Mouse (Mus musculus): ENCODE measurements at regions not wholly inside any gene's neighbourhood (a gene's known extent, or its start where the extent isn't known, plus 50 kb on each side); places are given as distances from the start of the nearest gene placed in this dataset.
"Not testable (repeated sequence)": the region's sequence is repeated elsewhere in the genome, so short reads cannot be mapped to it uniquely, and the experiment has no call there.

- DNase-seq (ENCODE audit: low read depth, low spot score) = no peak
Observed at GRCm38 (mm10) chr1:47299311-47299710, 406.7 kb upstream of the Slc39a10 start.

GRCm38 (mm10) chr1:47285639-47286038 lies 393.0 kb upstream of the Slc39a10 start:
- DNase-seq (ENCODE audit: low read depth, low spot score) = no peak

GRCm38 (mm10) chr1:47278321-47279020 lies 385.8 kb upstream of the Slc39a10 start:
- no peak for DNase-seq (ENCODE audit: low read depth, low spot score)

GRCm38 (mm10) chr1:47277839-47278238 lies 385.2 kb upstream of the Slc39a10 start:
- peak; percentile 71 for DNase-seq (ENCODE audit: low read depth, low spot score)

GRCm38 (mm10) chr1:47272131-47272530 lies 379.5 kb upstream of the Slc39a10 start:
- no peak for DNase-seq (ENCODE audit: low read depth, low spot score)

- peak; percentile 18 for DNase-seq (ENCODE audit: low read depth, low spot score)
Observed at GRCm38 (mm10) chr1:47263611-47264010, 371.0 kb upstream of the Slc39a10 start.

- no peak for DNase-seq (ENCODE audit: low read depth, low spot score)
Observed at GRCm38 (mm10) chr1:47261505-47262130, 369.0 kb upstream of the Slc39a10 start.

GRCm38 (mm10) chr1:47250706-47251105 lies 358.1 kb upstream of the Slc39a10 start:
- not testable (repeated sequence) for DNase-seq (ENCODE audit: low read depth, low spot score)

GRCm38 (mm10) chr1:47217088-47217487 lies 324.4 kb upstream of the Slc39a10 start:
- DNase-seq (ENCODE audit: low read depth, low spot score) = no peak

- DNase-seq (ENCODE audit: low read depth, low spot score) = no peak
Observed at GRCm38 (mm10) chr1:47216419-47217002, 323.9 kb upstream of the Slc39a10 start.

- DNase-seq (ENCODE audit: low read depth, low spot score) = no peak
Observed at GRCm38 (mm10) chr1:47213476-47213875, 320.8 kb upstream of the Slc39a10 start.

- DNase-seq (ENCODE audit: low read depth, low spot score) = no peak
Observed at GRCm38 (mm10) chr1:47193001-47193400, 300.3 kb upstream of the Slc39a10 start.

GRCm38 (mm10) chr1:47164417-47164816 lies 271.8 kb upstream of the Slc39a10 start:
- peak; percentile 43 for DNase-seq (ENCODE audit: low read depth, low spot score)

GRCm38 (mm10) chr1:47163808-47164410 lies 271.3 kb upstream of the Slc39a10 start:
- DNase-seq (ENCODE audit: low read depth, low spot score) = peak; percentile 20

GRCm38 (mm10) chr1:47130031-47130430 lies 237.4 kb upstream of the Slc39a10 start:
- DNase-seq (ENCODE audit: low read depth, low spot score) = not testable (repeated sequence)

GRCm38 (mm10) chr1:47119636-47120035 lies 227.0 kb upstream of the Slc39a10 start:
- no peak for DNase-seq (ENCODE audit: low read depth, low spot score)

- not testable (repeated sequence) for DNase-seq (ENCODE audit: low read depth, low spot score)
Observed at GRCm38 (mm10) chr1:47116681-47117080, 224.0 kb upstream of the Slc39a10 start.

GRCm38 (mm10) chr1:47112494-47112893 lies 219.8 kb upstream of the Slc39a10 start:
- DNase-seq (ENCODE audit: low read depth, low spot score) = no peak

GRCm38 (mm10) chr1:47104055-47104454 lies 211.4 kb upstream of the Slc39a10 start:
- peak; percentile 14 for DNase-seq (ENCODE audit: low read depth, low spot score)

GRCm38 (mm10) chr1:47103321-47103988 lies 210.8 kb upstream of the Slc39a10 start:
- no peak for DNase-seq (ENCODE audit: low read depth, low spot score)

GRCm38 (mm10) chr1:47097084-47097996 lies 204.7 kb upstream of the Slc39a10 start:
- no peak for DNase-seq (ENCODE audit: low read depth, low spot score)

Measured in forelimb bud, embryonic 11.5 days (tissue).